Mouse (Mus musculus) G1E (cell line): ENCODE results near the gene Slain1.

Experiments
- CTCF ChIP-seq: IDR thresholded peaks from 2 replicates; pipeline ENCODE4 v1.5.1; 2012; ENCODE audit warnings: low read depth, low read length, inconsistent platforms, mixed read lengths
- GATA2 ChIP-seq: IDR thresholded peaks from 2 replicates; pipeline ENCODE4 v1.6.1; 2012; ENCODE audit warnings: low read depth, low read length, inconsistent platforms, borderline replicate concordance

- TF ChIP-seq CTCF (no peak), GATA2 (no peak)
These were observed 42.0 kb upstream of the Slain1 start for GRCm38 (mm10) chr14:103608063-103608462.
